Mouse (Mus musculus) erythroid progenitor cell, adult 5-6 weeks (primary cell): ENCODE results near the gene Foxa1. TPM values are rescaled to one million over a fixed set of nuclear protein-coding genes. Genes with fewer than 3 reads are reported as not detected.

Source experiments
- ATAC-seq: replicated peaks from 2 replicates; pipeline ENCODE4 v1.8.0; 2016; ENCODE audit warnings: moderate number of reproducible peaks, mild to moderate bottlenecking, moderate TSS enrichment, inconsistent platforms; ENCODE audit not compliant: poor library complexity, low FRiP score, severe bottlenecking
- total RNA-seq, 2 experiments: library from RNA; stranded (forward) in 1 of 2; stranded (reverse) in 1 of 2; fragments of 150-400 nt in 1 of 2; fragments of 186-747, 209-891 nt in 1 of 2; gene quantifications; 2 replicates each; pipeline versions ENCODE4 v1.2.3 to v1.2.4; 2015 to 2017; ENCODE audit warnings: low replicate concordance in 2 of 2

The Foxa1 gene
- total RNA-seq, 2 experiments from 2014 or later, result not detected

GRCm38 (mm10) chr12:57541931-57542745 lies 4.6 kb downstream of the Foxa1 start:
- ATAC-seq, result no peak

GRCm38 (mm10) chr12:57541118-57541517 lies 5.6 kb downstream of the Foxa1 start:
- no peak for ATAC-seq

- no peak for ATAC-seq
Observed at GRCm38 (mm10) chr12:57539551-57539985, 7.1 kb downstream of the Foxa1 start.

- ATAC-seq, result no peak
Observed at GRCm38 (mm10) chr12:57538588-57539550, 7.8 kb downstream of the Foxa1 start.

GRCm38 (mm10) chr12:57537791-57538587 lies 8.7 kb downstream of the Foxa1 start:
- no peak for ATAC-seq

- ATAC-seq, result no peak
Observed at GRCm38 (mm10) chr12:57536909-57537670, 9.6 kb downstream of the Foxa1 start.

GRCm38 (mm10) chr12:57536056-57536908 lies 10.4 kb downstream of the Foxa1 start:
- no peak for ATAC-seq

GRCm38 (mm10) chr12:57534879-57535611 lies 11.7 kb downstream of the Foxa1 start:
- no peak for ATAC-seq

- ATAC-seq, result no peak
Observed at GRCm38 (mm10) chr12:57534517-57534878, 12.2 kb downstream of the Foxa1 start.

GRCm38 (mm10) chr12:57530474-57530873 lies 16.2 kb downstream of the Foxa1 start:
- no peak for ATAC-seq

GRCm38 (mm10) chr12:57528335-57528734 lies 18.4 kb downstream of the Foxa1 start:
- no peak for ATAC-seq

GRCm38 (mm10) chr12:57515702-57516377 lies 30.9 kb downstream of the Foxa1 start:
- no peak for ATAC-seq

GRCm38 (mm10) chr12:57514552-57514951 lies 32.2 kb downstream of the Foxa1 start:
- no peak for ATAC-seq

- no peak for ATAC-seq
Observed at GRCm38 (mm10) chr12:57511560-57511959, 35.2 kb downstream of the Foxa1 start.

GRCm38 (mm10) chr12:57511127-57511526 lies 35.6 kb downstream of the Foxa1 start:
- no peak for ATAC-seq

GRCm38 (mm10) chr12:57509726-57510125 lies 37.0 kb downstream of the Foxa1 start:
- ATAC-seq, result no peak

- no peak for ATAC-seq
Observed at GRCm38 (mm10) chr12:57508938-57509337, 37.8 kb downstream of the Foxa1 start.
